Mouse (Mus musculus) kidney, embryonic 14.5 days (tissue): ENCODE data around the gene Pde3a. TPM values are rescaled to one million over a fixed set of nuclear protein-coding genes. Genes with fewer than 3 reads are reported as not detected.

Experiments used
- ATAC-seq: fragments of 200-750 bp; cut with Nextera tagmentation; 2 replicates; pipeline ENCODE4 v1.8.0; 2017; ENCODE audit warnings: moderate number of reproducible peaks, mild to moderate bottlenecking, moderate TSS enrichment, moderate library complexity; ENCODE audit not compliant: low FRiP score, low TSS enrichment
- H3K27ac ChIP-seq: fragments of 300-500 bp; sonication (generic); 2 replicates; pipeline ENCODE4 v1.5.1; 2014; ENCODE audit warnings: low read depth, mild to moderate bottlenecking, low read length, moderate library complexity, mixed read lengths
- H3K27me3 ChIP-seq: fragments of 300-500 bp; sonication (generic); 2 replicates; pipeline ENCODE4 v1.6.1; 2014; ENCODE audit warnings: mild to moderate bottlenecking, low read length; ENCODE audit not compliant: control insufficient read depth, insufficient read depth
- H3K36me3 ChIP-seq: fragments of 300-500 bp; sonication (generic); 2 replicates; pipeline ENCODE4 v1.6.1; 2014; ENCODE audit warnings: low read length, mixed read lengths; ENCODE audit not compliant: control insufficient read depth, insufficient read depth
- H3K4me1 ChIP-seq: fragments of 300-500 bp; sonication (generic); 2 replicates; pipeline ENCODE4 v1.6.1; 2014; ENCODE audit warnings: low read length, mixed read lengths; ENCODE audit not compliant: control insufficient read depth, insufficient read depth
- H3K4me2 ChIP-seq: fragments of 300-500 bp; sonication (generic); replicated peaks from 2 replicates; pipeline ENCODE4 v1.6.1; 2014; ENCODE audit warnings: low read depth, mild to moderate bottlenecking, low read length
- H3K4me3 ChIP-seq: fragments of 300-500 bp; sonication (generic); 2 replicates; pipeline ENCODE4 v1.5.1; 2014; ENCODE audit warnings: mild to moderate bottlenecking, low read length
- H3K9ac ChIP-seq: fragments of 300-500 bp; sonication (generic); 2 replicates; pipeline ENCODE4 v1.6.1; 2014; ENCODE audit warnings: low read depth, mild to moderate bottlenecking, low read length, moderate library complexity
- H3K9me3 ChIP-seq: fragments of 300-500 bp; sonication (generic); 2 replicates; pipeline ENCODE4 v1.6.1; 2016; ENCODE audit warnings: low read length; ENCODE audit not compliant: control insufficient read depth
- WGBS: fragments of 180-500 bp; shearing (Covaris S2); extraction: QIAGEN DNeasy Blood & Tissue Kit; methylation state at CpG from one replicate; pipeline ENCODE4 v1.1.7; 2014; 5-methylcytosine and 5-hydroxymethylcytosine counted together
- polyA plus RNA-seq: library from polyadenylated mRNA; unstranded; fragments of >200 nt; fragmentation: Nextera tagmentation; extraction: Ambion mirVana; gene quantifications from 2 replicates; pipeline ENCODE4 v1.2.1, GENCODE M21; 2014

The Pde3a gene
- polyA plus RNA-seq, 1 experiment from 2014 or later: 13.8 TPM

DNA sequence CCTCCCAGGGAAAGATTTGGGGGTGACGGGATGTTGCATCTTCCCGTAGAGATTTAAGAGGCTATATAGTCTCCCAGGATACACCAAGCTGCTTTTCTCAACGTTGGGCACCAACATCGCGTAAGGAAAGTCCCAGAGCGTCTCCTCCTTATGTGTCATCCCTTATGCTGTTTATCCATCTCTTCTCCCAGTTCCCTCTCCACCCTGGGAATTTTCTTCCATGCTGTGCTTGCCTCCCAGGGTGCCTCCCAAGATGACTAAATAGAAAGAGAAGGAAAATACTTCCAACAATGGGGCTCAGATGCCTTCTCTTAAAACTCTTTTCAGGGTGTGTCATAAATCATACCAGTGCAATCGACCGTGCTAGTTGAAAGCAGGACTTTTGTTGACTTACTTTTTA, 199.8 kb downstream of the Pde3a start:
- Histone ChIP-seq H3K27me3 (no peaks in the 10 kb centered on the region), H3K36me3 (no peaks in the 10 kb centered on the region), H3K4me3 (no peak overlapping the region), H3K9ac (no peak overlapping the region), H3K4me2 (no peak overlapping the region), H3K27ac (no peak overlapping the region), H3K4me1 (no peaks in the 10 kb centered on the region), H3K9me3 (no peaks in the 10 kb centered on the region)
- no peak for ATAC-seq
- 69% methylated on average over 8 of the region's 8 CpGs for WGBS

DNA sequence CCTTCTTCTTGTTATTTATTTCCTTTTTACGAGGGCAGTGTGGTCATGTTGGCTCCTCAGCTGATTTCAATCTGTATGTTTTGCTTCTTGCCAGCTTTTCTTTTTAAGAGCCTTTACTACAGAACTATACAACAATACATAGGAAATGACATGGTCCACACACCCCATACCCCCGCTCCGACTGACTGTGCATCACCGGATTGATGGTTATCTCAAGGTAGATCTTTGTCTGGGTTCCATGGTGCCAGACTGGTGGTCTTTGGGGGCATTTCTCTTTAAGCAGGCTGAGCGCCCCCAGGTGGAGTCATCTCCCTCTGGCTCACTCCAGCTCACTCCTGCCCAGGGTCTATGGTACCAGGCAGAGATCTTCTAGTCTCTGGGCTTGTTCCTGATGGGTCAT, 206.3 kb downstream of the Pde3a start:
- H3K36me3 ChIP-seq: no peaks in the 10 kb centered on the region
- H3K9ac ChIP-seq: no peak overlapping the region
- H3K4me1 ChIP-seq: 0 out of 2 replicates have a peak, but pooled peaks cover 3% of the 10 kb centered on the region
- ATAC-seq: peak; percentile 62
- no peak overlapping the region for H3K4me2 ChIP-seq
- no peaks in the 10 kb centered on the region for H3K27me3 ChIP-seq
- H3K9me3 ChIP-seq: no peaks in the 10 kb centered on the region
- H3K4me3 ChIP-seq: no peak overlapping the region
- 60% methylated on average over 5 of the region's 5 CpGs for WGBS
- no peak overlapping the region for H3K27ac ChIP-seq

DNA sequence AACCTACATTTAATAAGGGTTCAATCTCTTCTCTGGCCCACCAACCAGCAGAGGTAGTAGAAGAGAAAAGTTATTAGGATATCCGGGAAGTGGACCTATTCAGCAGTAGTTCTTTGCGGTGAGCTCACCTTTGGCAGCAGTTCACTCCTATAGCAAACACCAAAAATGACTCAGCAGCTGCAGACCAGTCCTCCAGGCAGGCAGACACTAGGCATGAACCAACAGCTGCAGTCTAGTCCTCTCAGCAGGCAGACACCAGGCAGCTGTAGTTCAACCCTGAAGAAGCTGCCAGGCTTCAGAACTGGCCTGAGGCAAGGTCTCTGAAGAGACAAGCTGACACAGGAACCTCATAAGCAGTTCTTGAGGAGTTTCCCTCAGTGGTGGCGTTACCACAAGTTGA, 207.5 kb downstream of the Pde3a start:
- WGBS: 87% methylated on average over 3 of the region's 3 CpGs
- Histone ChIP-seq H3K27me3 (no peaks in the 10 kb centered on the region), H3K36me3 (no peaks in the 10 kb centered on the region), H3K4me2 (no peak overlapping the region), H3K27ac (no peak overlapping the region), H3K9me3 (no peaks in the 10 kb centered on the region), H3K4me1 (0 out of 2 replicates have a peak, but pooled peaks cover 3% of the 10 kb centered on the region), H3K9ac (no peak overlapping the region), H3K4me3 (no peak overlapping the region)
- no peak for ATAC-seq

DNA sequence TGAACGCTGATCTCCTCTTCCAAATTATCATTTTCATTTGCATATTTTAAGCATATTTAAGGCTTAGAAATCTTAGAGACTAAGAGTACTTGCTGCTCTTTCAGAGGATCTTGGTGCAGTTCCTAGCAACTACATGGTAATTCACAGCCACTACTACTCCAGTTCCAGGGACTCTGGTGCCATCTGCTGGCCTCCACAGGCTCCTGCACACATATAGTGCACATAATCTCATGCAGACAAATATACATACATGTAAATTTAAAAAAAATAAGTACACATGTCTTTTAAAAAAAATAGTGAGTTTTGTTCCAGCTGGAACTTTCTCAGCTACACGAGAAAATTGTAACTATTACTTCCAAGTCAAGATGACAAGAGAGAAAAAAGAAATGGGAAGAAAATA, 221.2 kb downstream of the Pde3a start:
- ATAC-seq: no peak

DNA sequence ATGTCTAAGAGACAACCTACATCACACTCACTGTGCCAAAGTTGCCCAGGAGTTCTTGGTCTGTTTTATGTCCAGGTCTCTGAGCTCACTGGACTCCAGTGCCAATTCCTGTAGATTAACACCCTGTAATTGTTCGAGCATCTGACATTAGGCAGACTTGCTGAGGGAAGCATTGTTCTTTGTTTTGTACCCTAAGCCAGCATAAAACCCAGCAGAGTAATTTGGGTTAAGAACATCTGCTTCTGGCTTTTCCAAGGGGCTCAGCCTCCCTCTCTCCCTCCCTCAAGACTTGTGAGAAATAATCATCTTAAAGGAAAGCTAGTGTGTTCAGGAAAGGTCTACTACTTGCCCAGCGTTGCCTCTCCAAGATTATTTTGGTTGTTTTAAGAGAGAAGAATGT, 225.2 kb downstream of the Pde3a start:
- Histone ChIP-seq H3K9ac (no peak overlapping the region), H3K27me3 (no peaks in the 10 kb centered on the region), H3K36me3 (peaks cover 6% of the 10 kb centered on the region; the same call in 1 of the 2 replicates), H3K4me1 (no peaks in the 10 kb centered on the region), H3K27ac (no peak overlapping the region), H3K4me2 (no peak overlapping the region), H3K9me3 (no peaks in the 10 kb centered on the region), H3K4me3 (no peak overlapping the region)
- no peak for ATAC-seq
- WGBS: 67% methylated on average over 2 of the region's 2 CpGs

More for the DNA sequence above, 221.2 kb downstream of the Pde3a start:
- no peak overlapping the region for H3K27ac ChIP-seq
- no peak overlapping the region for H3K4me2 ChIP-seq
- WGBS: 87% methylated on average over 2 of the region's 2 CpGs
- peaks cover 6% of the 10 kb centered on the region; the same call in 1 of the 2 replicates for H3K36me3 ChIP-seq
- H3K9me3 ChIP-seq: no peaks in the 10 kb centered on the region
- no peaks in the 10 kb centered on the region for H3K4me1 ChIP-seq
- H3K9ac ChIP-seq: no peak overlapping the region
- H3K4me3 ChIP-seq: no peak overlapping the region
- no peaks in the 10 kb centered on the region for H3K27me3 ChIP-seq

DNA sequence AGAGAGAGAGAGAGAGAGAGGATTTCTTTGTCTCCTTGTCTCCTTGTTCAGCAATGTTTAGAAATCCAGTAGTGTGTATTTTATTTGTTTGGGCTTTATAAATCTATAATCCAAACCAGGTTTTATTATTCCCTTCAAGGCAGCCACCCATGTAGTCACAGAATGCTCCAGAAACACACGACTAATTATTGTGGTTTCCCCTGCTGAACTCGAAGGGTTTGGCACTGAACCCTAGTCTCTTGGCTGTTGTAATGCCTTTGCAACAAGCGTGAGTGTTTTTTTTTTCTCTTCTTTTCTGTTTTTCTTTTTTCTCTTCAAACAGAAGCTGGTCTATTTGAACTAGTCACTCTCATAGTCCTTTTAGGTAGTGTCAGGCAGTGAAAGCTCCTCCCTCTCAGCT, 225.6 kb downstream of the Pde3a start:
- ATAC-seq: no peak

DNA sequence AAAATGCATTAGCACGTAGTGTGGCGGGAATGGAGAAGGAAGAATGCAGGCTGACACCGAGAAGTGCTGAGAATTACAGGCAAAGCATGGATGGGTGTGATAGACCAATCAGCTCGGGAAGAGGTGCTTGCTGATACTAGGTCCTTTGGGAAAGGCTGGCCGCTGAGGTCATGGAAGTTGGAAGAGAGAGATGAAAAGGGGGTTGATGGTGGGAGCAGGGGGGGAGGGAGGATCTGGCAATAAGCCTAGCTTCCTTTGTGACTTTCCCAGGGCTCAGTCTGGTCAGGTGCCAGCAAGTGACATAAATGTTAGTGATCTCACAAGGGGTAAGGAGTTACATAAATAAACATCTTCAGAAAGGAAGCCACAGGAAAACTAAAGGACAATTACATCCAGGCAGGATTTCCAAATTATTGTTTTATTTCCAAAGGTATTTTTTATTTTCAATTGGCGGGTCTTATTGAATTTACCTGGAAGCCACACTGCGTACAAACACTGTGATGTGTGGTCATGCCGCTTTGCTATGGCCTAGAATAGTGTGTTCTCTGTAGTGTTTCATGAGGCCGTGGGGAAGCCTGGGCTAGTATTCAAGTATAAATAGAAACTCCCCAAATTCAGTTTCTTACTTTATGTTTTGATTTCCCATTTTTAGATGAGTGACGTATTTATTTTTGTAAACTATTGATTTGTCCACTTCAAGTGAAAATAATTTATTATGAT, 236.4 kb downstream of the Pde3a start:
- H3K36me3 ChIP-seq: peaks cover 3% of the 10 kb centered on the region; the same call in 1 of the 2 replicates

More for the DNA sequence above, 225.6 kb downstream of the Pde3a start:
- Histone ChIP-seq H3K27ac (no peak overlapping the region), H3K4me1 (no peaks in the 10 kb centered on the region), H3K9ac (no peak overlapping the region), H3K36me3 (peaks cover 2% of the 10 kb centered on the region; the same call in 1 of the 2 replicates), H3K9me3 (no peaks in the 10 kb centered on the region), H3K4me2 (no peak overlapping the region), H3K27me3 (no peaks in the 10 kb centered on the region), H3K4me3 (no peak overlapping the region)
- WGBS: 55% methylated on average over 3 of the region's 3 CpGs

DNA sequence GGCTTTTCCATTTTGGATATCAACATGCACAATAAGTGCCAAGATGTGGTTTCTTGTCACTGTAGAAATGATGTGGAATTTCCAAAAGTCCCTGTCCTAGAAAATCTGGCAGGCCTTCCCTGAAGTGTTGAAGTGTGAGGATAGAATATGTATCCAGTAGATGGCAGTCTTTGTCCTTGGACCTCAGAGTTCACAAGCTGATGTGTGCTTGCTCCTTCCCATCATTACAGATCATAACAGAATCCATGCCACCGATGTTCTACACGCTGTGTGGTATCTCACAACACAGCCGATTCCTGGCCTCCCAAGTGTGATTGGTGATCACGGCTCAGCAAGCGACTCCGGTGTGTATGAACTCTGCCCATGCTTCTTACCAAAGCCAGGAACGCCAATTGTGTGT, 238.2 kb downstream of the Pde3a start:
- ATAC-seq: 0 out of 2 replicates have a peak, but pooled peaks have one; percentile 49

More for the DNA sequence above, 236.4 kb downstream of the Pde3a start:
- H3K9ac ChIP-seq: no peak overlapping the region
- no peaks in the 10 kb centered on the region for H3K27me3 ChIP-seq
- H3K27ac ChIP-seq: no peak overlapping the region
- no peak overlapping the region for H3K4me3 ChIP-seq
- H3K9me3 ChIP-seq: no peaks in the 10 kb centered on the region
- WGBS: 53% methylated on average over 10 of the region's 10 CpGs
- no peak overlapping the region for H3K4me2 ChIP-seq
- H3K4me1 ChIP-seq: no peaks in the 10 kb centered on the region
- no peak for ATAC-seq

DNA sequence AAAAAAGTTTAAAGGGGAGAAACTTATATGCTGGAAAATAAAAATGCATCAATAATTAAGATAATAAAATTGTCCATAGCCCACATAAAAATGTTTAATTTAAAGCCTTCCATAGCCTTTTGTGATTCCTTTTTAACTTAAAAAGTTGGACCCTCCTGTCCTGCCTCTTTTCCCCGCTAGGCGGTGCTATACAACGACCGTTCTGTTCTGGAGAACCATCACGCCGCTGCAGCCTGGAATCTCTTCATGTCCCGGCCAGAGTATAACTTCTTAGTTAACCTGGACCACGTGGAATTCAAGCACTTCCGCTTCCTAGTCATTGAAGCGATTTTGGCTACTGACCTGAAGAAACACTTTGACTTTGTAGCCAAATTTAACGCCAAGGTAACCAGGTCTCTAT, 239.6 kb downstream of the Pde3a start:
- H3K4me1 ChIP-seq: no peaks in the 10 kb centered on the region
- no peaks in the 10 kb centered on the region for H3K27me3 ChIP-seq
- H3K27ac ChIP-seq: no peak overlapping the region
- H3K9ac ChIP-seq: no peak overlapping the region
- ATAC-seq: peak; percentile 59; the same call in 1 of the 2 replicates
- peaks cover 16% of the 10 kb centered on the region; the same call in 1 of the 2 replicates for H3K36me3 ChIP-seq
- H3K9me3 ChIP-seq: no peaks in the 10 kb centered on the region
- H3K4me3 ChIP-seq: no peak overlapping the region
- H3K4me2 ChIP-seq: no peak overlapping the region
- 17% methylated on average over 11 of the region's 11 CpGs for WGBS

More for the DNA sequence above, 238.2 kb downstream of the Pde3a start:
- Histone ChIP-seq H3K27ac (no peak overlapping the region), H3K27me3 (no peaks in the 10 kb centered on the region), H3K4me1 (no peaks in the 10 kb centered on the region), H3K4me3 (no peak overlapping the region), H3K9me3 (no peaks in the 10 kb centered on the region), H3K36me3 (peaks cover 13% of the 10 kb centered on the region; the same call in 1 of the 2 replicates), H3K9ac (no peak overlapping the region), H3K4me2 (no peak overlapping the region)
- WGBS: 79% methylated on average over 7 of the region's 7 CpGs
